Mouse (Mus musculus) monocyte, adult 5-6 weeks (primary cell): ENCODE measurements around the gene Fat3. TPM values are rescaled to one million over a fixed set of nuclear protein-coding genes. Genes with fewer than 3 reads are reported as not detected.

Source experiments
- ATAC-seq: fragments of 153-309, 156-312 bp; replicated peaks from 2 replicates; pipeline ENCODE4 v1.8.0; 2017; ENCODE audit warnings: mild to moderate bottlenecking; ENCODE audit not compliant: low TSS enrichment, insufficient number of reproducible peaks, severe bottlenecking, poor library complexity, low FRiP score
- total RNA-seq: library from RNA; stranded (forward); fragments of 200-1000, 200-491, 200-594 nt; gene quantifications from 3 replicates; pipeline ENCODE4 v1.2.3, GENCODE M21; 2017

The Fat3 gene
- total RNA-seq, 1 experiment from 2014 or later = not detected

DNA sequence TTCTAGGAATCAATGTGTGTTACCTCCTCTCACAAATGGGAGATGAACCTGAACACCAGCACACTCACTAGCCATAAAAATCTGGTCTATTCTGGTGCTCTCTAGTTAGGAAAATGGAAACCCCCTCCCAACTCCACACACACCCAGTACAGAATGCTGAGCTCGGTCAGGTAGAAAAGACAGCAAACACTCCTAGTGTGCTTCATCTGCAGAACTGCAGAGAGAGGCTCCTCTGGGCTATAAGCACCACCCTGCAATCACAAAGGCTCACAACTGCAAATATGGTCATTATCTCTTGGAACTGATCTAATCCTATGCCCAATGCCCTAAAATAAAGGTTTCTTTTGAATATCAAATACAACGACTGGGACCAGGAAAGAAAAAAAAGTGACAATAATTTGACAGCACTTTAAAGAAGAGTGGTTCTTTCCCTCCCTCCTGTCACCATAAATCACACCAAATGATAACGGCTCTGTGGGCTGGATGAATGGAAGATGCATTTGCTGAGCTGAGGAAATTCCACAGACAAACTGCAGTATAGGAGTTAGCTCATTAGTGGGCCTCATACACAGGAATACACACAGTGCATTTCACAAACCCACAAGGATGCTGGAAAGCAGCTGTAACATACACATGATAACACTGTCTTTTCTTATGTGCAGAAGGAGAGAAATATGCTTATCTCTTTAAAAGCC, 170.6 kb downstream of the Fat3 start:
- no peak for ATAC-seq

DNA sequence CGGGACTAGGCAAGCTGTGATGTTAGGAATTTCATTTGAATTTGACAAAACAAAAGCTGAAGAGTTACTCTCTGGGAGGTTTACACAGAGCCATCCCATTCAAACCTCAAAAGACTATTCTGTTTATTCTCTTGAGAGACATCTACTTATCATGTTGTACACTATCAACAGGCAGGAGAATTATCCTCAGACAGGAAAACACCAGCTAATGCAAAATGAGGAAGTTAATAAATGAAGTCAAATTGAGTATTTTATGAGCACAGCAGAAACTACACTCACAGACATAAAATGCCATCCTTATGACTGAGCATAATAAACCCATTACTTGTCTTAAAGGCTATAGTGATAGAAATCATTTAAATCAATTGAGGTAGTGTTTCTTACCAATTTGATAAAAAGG, 182.1 kb downstream of the Fat3 start:
- no peak for ATAC-seq

DNA sequence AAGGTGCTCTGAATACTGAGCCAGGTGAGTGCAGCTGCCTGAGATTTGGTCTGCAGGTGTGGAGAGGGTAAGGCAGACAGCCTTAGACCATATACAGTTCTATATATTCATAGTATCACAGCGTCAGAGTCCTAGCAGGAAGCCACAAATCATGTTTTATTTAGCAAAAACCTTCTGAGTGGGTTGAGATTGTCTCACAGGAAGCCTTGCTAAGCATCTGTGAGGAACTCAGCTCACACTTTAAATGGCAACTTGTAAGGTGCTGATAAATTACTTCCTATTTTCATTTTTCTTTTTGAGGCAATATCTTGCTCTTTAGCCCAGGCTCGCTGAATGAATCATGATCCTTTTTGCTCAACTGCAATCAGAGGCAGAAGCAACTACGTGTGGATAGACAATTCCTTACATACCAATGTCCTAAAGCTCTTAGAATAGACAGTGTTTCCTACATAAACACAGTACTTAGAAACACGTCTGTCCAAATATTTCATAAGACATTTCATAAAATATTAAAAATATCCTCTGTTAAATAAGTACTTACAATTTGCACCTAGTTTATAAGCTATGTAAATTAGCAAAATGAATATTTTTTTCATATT, 188.4 kb downstream of the Fat3 start:
- no peak for ATAC-seq

GRCm38 (mm10) chr9:16310855-16311848, 189.9 kb downstream of the Fat3 start:
- no peak for ATAC-seq

DNA sequence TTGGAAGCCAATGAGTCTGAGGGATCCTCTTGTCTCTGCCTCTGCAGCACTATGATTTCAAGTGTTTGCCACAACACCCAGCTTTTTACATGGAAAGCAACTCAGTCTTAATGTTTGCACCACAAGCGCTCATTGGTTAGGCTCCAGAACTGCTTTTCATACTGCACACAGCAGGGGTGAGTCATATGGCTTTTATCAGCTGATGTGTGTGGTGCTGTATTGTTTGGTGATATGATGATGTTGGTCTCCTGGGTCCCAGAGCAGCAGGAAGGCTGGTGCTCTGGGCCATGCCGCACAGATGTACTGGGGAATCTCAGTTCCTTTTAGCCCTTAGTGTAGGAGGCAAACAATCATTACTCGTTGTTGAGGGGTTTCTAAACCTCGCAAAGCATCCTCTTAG, 190.8 kb downstream of the Fat3 start:
- ATAC-seq = no peak

GRCm38 (mm10) chr9:16307789-16308188, 193.3 kb downstream of the Fat3 start:
- no peak for ATAC-seq

DNA sequence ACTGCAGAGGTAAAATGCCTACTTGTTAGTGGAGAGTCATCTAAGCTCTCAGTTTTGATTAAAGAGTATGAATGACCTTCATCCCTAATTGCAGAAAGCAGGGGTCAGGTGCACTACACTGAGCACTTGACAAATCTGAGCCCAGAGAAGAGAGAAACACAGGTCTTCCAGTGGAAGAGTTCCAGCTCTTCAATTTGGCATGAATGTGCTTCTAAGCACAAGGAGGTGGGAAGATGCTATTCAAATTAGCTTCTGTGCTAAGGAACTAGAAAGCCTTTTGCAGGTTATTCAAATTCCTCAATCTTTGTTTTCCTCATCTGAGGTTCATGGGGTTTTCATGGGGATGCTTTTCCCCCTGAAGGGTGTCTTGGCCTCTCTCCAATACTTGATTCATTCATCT, 194.9 kb downstream of the Fat3 start:
- no peak for ATAC-seq

DNA sequence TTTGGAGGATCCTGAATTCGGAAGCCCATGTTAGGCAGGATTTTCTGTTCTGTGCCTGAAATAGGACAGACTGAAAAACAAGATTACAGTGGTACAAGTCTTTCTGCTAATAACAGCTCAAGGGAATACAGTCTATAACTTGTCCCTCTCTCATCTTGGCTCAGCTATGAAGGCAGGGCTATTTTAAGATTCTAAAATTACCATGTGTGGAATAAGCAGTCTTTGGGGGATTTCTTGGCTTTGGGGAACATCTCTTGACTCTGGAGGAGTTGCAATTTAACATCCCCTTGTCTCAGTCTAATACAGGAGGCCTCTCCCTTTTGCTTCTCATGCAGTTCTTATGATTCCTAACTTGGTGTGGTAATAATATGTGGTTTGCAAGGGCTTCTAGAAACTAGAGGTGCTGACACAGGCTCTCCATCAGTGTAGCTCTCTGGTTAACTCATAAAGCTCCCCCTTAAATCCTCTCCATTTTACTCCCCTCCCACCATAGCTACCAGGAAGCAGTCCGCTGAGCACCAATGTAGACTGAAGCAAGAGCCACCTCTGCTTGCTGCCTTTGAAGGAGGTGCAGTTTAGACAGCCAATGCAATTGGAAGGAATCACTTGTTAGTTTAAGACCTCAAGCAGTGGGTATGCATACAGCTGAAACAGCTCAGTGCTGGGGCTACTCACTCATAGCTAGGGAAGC, 195.5 kb downstream of the Fat3 start:
- ATAC-seq = no peak

DNA sequence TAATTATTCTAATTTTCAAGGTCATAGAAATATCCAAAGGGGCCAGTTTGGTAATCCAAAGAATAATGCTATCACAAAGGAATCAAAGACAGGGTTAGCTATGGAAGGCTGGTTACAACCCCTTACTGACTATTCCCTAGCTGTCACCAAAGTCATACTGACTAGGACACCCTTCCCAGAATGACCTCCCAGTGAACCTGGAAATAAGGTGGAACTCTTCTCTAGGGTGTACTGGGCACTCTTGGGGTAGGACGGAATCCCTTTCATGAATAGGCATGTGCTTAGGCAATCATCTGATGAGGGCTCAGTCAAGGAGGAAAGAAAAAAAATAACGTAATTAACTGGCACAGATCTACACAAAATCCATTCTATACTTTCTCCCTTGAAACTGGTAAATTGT, 196.1 kb downstream of the Fat3 start:
- ATAC-seq = no peak

DNA sequence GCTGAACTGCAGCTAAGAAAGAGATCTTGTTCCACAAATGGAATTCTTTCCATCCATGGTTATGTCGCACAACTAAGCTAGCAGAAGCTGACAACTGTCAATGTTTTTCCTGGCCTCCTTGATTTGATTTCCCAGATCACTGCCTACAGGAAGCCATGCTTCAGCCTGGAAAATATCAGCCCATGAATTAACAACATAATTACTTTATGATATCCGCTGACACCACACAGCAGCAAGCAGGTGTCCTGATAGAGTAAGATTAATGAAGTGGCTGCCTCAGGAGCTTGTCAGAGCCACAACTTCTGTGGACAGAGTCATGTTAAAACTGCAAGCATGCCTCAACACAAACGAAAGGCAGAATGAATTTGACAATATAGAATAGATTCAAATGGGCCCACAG, 198.6 kb downstream of the Fat3 start:
- no peak for ATAC-seq

- no peak for ATAC-seq
Measured at GRCm38 (mm10) chr9:16297935-16298334, 203.2 kb downstream of the Fat3 start.

DNA sequence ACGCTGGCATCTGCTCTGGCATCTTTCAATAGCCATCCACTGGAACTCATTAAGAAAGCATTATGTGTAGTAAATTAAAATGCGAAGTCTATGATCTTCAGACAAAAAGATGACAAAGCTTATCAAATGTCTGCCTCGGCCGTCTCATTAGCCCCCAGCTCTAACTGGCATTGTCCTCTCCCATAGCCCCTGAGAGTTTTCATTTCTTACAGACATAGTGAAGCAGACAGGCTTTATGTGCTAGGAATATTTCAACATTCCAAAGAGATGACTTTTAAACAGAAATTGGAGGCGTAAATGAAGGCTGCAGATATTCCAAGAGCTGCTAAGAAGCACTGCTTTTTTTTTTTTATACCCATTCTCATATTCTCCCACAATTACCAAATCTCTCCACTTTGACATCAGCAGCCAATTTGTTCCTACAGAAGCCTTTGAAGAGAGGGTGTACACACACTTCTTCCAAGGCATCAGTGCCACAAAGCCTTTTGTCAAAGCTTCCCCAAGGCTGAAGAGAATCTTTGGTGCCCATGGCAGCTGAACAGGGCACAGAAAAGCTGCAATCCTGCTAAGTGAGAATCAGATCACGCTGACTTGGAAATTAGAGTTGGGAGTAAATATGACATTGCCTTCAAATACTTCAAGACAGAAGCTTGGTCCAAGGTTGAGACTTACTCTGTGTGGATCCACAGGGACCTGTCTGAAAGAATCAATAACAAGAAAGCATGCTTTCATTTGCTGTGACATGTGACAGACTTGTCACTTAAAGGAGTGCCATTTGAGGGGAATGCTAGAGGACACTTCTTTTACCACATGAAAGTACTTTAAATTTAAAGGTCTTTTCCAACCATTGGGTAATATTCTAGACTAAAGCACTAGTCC, 206.9 kb downstream of the Fat3 start:
- no peak for ATAC-seq

DNA sequence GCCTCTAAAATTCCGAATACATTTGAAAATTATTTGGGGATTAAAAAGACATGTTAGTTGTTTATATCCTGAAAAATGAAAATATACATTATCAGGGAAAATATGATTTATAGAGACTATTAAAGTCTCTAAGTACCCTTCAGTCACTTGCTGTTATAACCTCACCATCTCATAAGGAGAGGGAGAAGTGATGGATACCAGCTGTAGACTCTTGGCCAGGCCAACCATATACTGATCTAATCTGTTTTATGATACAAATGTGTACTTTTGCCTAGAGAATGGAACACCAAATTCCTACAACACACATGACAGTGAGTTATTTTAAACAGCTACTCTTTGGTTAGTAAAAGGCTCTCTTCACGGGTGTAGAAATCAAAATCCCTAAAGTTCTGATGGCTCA, 208.6 kb downstream of the Fat3 start:
- ATAC-seq = no peak

- ATAC-seq = no peak
Measured at GRCm38 (mm10) chr9:16290911-16291310, 210.2 kb downstream of the Fat3 start.

GRCm38 (mm10) chr9:16283033-16283432, 218.1 kb downstream of the Fat3 start:
- ATAC-seq = no peak

DNA sequence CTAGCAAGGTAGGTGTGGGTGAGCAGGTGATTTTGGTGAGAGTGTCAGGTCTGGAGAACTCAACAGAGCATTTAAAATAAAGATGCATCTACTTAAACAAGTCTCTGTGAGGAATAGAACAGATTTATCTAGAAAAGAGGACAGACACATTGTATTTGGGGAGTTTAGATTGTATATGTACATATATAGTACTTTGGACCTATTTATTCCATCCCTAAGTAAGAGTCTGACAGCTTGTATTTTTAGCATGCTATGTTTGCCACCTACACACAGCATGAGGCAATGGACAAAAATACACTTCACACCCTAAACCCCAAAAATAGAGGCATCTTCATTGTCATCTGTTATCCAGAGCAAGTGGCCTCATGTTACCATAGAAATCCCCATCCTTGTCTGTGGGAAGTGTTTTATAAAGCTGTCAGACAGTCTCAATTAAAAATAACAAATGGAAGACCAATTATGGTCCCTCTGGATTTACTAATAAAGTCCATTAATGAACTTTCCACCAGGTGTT, 218.7 kb downstream of the Fat3 start:
- no peak for ATAC-seq

DNA sequence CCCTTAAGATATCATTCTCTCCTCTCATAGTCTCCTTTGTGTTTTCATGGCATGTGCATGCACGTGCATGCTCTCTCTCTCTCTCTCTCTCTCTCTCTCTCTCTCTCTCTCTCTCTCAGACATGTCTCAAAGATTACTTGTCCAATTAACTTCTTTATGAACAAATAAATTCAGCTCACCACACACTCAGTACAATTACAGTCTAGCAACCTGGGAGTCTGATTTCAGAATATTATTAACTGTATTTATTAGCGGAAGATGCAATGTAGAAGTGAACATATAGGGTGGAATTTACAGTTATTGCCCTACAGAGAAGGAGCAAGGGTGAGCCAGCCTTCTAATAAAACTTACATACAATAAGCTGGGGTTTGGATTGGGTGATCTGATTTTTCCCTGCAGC, 225.5 kb downstream of the Fat3 start:
- ATAC-seq = no peak

DNA sequence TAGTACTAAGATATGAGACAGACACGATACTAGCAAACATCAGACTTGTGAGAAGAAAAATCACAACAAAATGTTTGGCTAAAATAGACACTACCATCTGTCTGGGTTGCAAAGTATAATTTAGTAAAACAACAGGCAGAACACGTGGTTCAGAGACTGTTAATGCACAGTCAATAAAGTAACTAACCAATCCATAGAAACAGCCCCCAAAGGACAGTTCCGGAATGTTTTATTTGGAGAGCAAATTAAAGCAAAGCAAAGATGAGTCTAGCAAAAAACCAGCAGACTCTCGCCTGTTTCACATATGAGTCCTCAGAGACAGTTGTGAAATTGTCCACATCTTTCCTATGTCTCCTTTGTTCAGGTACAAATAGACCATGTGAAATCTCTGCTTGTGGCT, 227.0 kb downstream of the Fat3 start:
- no peak for ATAC-seq
